Mouse (Mus musculus): Measurements from ENCODE around the gene Polr3k.

The Polr3k gene

DNA sequence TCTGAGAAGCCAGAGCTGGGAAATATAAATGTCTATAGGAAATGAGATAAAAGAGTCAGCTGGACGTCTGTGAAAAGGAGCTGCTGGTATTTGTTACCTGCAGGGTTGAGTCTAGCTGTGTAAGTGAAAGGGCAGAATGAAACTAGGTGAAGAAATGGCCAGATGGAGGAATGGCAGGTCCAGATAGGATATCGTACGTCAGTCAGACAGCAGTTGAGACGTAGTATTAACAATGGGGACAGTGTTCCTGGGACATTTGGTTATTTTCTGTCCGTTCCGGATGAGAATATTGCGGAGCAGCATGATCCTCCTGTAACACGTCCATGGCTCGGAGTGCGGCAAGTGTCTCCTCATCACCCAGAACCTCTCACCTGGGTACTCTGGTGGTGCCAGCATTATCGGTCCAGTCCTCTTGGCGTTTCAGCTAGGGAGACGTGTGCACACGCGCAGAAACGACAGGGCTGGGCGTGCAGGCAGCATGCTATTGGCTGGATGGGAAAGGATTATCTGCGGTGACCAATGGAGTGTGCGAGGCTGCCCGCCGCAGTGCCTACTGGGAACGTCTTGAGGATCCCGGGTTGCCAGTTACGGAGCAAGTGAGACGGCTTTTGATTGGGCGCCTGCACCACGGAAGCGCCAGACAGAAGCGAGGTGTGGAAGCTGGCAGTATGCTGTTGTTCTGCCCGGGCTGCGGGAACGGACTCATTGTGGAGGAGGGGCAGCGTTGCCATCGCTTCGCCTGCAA is at the start of gene Polr3k:
Polr3k (plus strand) TSS at position 547 of the 745 bp plus-strand sequence.
- DNase-seq (ENCODE audit: low read depth, low spot score) = peak; percentile 91

DNA sequence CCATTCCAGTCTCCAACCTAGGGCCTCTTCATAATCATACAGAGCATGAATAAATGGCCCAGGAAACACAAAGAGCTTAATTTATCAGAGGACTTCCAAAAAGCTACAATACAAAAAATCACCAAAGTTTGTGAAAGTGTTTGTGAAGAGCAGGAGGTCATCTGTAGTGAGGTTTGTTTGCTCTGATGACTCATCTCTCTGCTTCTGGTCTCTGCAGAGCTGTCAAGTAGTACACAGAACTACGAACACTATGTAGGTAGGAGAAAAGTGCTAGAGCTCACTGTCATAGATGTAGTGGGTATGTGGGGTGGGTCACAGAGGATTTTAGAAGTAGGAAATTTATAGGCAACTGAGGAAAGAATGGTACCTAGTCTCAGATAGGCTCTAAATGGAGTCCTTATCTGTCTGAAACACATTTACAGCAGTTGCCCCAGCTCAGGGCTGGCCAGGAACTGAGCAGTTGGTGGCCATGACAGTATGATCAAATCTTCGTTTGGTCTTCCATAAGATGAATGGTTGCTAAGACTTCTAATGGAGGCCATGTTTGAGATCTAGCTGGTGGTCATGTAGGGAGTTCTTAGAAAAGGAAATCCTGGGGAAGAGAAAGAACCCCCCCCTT is 35.0 kb upstream of the Polr3k start:
- no peak for DNase-seq (ENCODE audit: low read depth, low spot score)

DNA sequence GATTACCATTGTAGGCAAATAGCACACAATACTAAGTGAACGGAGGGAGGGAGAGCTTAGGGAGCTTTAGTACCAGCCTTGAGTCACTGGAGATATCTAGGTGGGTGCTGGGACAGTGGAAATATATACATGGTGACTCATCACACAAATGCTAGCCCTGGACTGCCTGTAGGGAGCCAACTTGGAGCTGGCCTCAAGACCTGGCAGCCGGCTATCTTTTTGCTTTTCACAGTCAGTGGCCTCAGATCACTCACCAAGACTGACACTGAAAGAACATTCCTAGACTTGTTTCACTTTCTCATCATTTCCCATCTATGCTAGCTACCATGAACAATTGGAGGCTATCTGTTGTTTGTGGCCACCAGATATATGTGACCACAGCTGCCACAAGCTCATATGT is 31.4 kb upstream of the Polr3k start:
- DNase-seq (ENCODE audit: low read depth, low spot score) = no peak

DNA sequence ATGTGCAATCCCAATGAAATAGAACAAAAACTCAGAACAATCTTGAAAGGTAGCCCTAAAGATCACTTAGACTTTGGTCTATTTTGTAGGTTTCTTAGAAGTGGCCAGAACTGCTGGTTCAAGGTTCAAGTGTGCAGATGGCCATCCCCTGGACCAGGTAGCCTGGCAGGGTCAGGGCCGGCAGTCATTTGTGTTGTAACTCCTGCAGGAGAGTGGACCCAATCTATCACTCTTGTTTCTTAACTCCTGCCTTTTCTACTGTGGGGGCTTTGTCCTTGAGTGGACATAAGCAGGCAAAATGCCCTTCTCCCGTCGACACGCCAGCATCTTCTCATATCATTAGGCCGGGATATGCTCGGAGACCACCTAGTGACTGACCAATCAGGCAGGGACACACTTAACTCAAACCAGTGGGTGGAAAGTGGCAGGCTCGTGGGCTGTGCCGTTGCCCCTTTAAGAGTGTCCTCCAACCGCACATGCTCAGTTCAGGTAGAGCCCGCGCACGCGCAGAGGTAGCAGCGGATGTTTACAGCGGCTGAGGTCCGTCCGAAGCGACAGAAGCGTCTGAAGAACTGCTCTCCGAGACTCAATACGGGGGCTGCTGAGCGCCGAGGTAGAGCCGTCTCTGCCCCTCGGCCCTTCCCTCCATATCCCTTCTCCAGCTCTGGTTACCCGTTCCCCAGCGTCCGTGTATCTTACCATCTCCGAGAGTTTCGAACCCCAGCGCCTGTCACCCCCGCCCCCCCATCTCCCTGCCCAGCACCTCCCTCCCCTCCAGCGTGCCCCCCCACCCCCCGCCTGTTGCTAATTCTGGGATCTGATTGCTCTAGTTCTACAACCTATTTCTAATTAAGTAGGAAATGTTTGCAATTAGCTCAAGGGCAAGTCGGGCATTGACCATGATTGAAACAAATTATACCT is 26.5 kb upstream of the Polr3k start, which contains the start of gene Pcmtd2:
Pcmtd2 (plus strand) TSS at position 483 of the 921 bp plus-strand sequence.
- DNase-seq (ENCODE audit: low read depth, low spot score) = peak; percentile 92

DNA sequence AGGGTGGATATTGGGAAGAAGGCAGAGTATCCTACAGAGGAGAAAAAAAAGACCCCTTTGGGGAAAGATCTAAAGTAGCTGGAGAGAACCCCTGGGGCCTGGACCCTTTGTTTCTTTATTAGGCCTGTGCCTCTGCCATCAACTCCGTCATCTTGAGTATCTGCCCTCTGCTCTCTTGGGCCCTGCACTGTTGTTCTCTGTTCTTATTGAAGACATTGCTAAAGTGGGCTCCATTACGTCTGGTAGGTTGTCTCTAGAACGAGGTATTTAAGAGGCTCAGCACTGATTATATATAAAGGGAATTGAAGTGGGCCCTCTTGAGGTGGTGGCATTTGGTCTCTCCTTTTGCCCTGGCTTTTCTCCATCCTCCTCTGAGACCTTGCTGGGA is 25.9 kb upstream of the Polr3k start:
- no peak for DNase-seq (ENCODE audit: low read depth, low spot score)

DNA sequence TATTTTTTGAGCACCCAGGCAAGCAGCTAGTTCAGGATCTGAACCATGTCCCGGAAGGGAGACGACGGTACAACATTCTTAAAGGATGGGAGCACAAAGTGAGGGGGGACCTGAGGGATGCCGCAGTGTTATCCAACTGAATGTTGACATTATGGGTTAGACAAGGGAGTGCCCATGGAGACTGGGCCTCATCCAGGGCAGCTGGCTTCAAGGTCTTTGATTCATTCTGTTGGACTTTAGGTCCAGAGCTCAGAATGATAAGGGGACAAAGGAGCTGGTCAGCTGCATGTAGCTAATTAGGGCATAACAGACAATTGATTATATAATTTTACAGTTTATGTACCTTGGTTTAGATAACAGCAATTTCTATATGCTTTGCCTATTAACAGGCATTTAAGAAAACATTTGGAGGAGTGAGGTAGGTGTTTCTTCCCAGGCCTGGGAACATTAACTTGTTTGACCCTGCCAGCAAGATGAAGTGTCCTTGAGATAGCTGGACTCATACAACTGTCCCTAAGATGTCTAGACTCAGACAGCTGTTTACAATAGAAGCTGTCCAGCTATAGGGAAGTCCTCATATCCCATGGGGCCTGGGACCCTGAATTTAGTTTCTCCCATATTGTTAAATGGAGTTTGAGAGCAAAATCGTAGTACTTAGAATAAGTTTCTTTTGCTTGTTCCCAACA is 18.3 kb upstream of the Polr3k start:
- no peak for DNase-seq (ENCODE audit: low read depth, low spot score)

DNA sequence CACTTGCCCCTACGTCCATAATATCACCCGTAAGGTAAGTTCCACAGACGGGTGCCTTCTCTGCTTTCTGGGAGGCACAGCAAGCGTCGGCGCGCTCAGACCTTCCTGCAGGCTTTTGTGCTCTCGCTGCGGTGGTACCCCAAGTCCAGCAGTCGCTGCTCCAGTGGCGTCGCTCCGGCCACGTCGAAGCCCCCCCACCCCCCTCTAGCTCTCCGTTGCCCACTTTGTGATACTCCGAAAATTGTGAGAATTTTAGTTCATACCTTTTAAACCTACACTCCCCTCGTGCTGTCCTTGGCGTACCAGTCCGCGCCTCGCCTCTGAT is 361 bp downstream of the Polr3k start:
- DNase-seq (ENCODE audit: low read depth, low spot score) = no peak

DNA sequence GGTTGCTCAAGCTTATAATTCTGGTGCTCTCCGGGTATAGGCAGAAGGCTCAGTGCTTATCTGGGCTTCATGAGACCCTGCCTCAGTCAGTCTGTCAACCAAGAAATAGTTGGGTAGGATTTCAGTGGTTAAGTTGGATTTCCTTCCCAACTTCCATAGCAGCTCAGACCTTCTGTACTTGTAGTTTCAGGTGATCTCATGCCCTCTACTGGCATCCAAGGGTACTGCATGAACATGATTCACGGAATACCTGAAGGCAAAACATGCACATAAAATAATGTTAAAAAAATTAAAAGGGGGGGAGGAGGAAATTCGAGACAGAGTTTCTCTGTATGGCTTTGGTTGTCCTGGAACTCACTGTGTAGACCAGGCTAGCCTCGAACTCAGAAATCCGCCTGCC is 2.8 kb downstream of the Polr3k start:
- DNase-seq (ENCODE audit: low read depth, low spot score) = peak; percentile 49

DNA sequence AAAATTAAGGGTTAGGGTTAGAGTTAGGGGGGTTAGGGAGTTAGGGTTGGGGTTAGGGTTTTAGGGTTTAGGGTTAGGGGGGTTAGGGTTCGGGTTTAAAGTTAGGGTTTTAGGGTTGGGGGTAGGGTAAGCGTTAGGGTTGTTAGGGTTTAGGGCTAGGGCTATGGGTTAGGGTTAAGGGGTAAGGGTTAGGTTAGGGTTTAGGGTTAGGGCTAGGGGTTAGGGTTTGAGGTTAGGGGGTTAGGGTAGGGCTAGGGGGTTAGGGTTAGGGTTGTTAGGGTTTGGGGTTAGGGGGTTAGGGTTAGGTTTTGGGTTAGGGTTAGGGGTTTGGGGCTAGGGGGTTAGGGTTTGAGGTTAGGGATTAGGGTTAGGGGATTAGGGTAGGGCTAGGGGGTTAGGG is 6.9 kb downstream of the Polr3k start:
- DNase-seq (ENCODE audit: low read depth, low spot score) = no peak

DNA sequence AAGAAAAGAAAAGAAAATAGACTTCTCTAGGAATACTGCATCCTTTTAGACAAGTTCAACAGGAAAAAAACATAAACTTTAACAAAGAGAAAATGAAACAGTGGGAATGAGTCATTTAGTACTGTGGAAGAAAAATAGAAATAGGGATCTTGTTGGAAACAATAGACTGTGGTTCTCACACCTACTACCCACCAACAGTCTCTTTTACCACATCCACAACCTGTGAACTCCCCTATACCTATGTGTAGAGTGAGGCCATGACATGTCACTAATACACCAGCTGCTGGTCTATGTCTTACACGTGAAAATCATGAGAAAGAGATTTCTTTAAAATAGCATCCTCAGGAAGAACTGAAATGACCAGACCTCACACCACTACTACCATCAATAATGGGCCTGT is 14.8 kb downstream of the Polr3k start:
- no peak for DNase-seq (ENCODE audit: low read depth, low spot score)

DNA sequence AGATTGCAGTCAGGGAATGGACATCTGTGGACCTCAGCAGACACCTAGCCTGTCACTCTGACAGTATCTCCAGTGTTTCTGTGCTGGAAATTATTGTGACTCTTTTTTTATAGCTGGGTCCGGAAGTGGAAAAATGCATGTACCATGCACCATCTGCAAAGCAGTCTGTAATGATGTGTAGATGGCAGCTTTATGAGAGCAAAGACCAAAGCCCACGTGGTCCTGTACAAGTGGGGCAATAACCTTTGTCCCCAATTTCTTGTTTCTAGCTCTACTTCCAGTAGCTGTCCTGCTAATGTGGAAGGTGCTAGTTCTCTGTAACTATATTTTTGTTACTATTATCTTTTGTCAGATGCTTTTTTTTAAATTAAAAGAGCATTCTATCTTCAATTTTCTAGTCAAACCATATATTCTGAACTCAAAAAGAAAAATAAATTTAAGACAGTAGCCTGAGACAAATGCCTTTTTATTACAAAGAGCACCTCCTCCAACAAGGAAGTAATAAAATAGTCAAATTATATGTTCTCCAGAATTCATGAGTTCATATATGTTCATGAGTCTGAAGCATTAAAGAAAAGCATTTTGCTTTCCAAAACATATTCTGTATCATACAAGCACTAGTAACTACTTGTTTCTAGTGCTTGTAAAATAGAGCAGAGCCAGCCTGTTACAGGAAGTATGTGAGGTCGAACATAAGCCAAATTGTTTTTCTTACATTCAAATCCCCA is 19.0 kb downstream of the Polr3k start:
- DNase-seq (ENCODE audit: low read depth, low spot score) = no peak

DNA sequence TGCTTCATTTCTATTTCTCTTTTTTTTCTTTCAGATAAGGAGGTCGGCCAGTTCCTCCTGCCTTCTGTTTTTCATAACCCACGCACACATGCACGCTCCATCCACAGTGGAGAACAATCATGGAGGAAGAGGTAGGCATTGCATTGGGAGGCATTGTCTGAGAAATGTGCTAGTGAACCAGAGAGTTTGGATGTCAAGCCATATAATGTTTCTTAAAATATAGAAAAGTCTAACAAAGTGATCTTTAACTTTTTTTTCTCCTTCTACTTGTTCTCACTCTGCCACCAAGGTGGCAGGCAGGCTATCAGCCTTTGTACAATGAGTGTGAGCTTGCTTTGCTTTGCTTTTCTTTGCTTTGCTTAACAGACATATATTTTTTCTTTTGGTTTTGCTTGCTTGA is 53.7 kb downstream of the Polr3k start:
- no peak for DNase-seq (ENCODE audit: low read depth, low spot score)

DNA sequence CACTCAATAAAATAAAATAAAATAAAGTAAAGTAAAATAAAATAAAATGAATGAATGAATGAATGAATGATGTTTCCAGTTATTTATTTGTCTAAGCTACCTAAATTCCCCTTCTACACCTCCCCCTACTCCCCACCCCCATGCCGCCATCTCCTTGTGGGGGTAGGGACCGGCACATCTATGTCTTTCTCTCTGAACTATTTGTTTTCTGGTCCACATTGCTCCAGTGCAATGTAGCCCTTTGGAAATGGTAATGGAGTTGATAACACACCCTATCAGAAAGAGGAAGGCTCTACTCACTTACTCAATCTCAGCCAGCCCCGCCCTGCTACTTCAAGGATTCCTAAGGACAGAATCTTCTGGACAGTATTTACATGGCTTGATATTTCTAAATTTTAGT is 54.4 kb downstream of the Polr3k start:
- no peak for DNase-seq (ENCODE audit: low read depth, low spot score)
